Mouse (Mus musculus) neutrophil, adult 5-6 weeks (primary cell): ENCODE data around the gene Mdga1. TPM values are rescaled to one million over a fixed set of nuclear protein-coding genes. Genes with fewer than 3 reads are reported as not detected.

ENCODE experiments used
- ATAC-seq: fragments of 151-379, 151-347 bp; 2 replicates; pipeline ENCODE4 v1.8.0; 2017; ENCODE audit warnings: mild to moderate bottlenecking, moderate TSS enrichment; ENCODE audit not compliant: insufficient number of reproducible peaks, poor library complexity, low FRiP score, severe bottlenecking; ENCODE audit errors: extremely low read depth
- total RNA-seq: library from RNA; stranded (forward); fragments of 200-1000 nt; gene quantifications from 2 replicates; pipeline ENCODE4 v1.2.3, GENCODE M21; 2017

The Mdga1 gene
- total RNA-seq, 1 experiment from 2014 or later, result 0.58 TPM

DNA sequence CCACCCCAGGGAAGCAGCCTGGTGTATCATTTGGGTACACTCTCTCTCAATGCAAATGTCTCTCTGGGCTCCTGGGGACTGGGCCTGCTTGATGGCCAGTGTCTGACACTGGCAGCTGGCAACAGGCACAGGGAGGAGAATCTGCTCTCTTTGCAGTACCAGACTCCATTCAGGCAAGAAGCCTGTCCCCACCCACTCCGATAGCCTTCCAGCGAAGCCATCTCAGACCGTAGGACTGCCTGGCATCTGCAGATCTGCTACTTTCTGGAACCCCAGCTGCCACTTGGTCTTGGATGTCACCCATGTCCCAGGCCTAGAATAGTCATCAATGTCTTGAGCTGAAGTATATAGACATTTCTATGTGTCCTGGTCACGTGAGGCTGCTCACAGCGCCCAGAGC is 74.9 kb downstream of the Mdga1 start:
- ATAC-seq, result no peak

DNA sequence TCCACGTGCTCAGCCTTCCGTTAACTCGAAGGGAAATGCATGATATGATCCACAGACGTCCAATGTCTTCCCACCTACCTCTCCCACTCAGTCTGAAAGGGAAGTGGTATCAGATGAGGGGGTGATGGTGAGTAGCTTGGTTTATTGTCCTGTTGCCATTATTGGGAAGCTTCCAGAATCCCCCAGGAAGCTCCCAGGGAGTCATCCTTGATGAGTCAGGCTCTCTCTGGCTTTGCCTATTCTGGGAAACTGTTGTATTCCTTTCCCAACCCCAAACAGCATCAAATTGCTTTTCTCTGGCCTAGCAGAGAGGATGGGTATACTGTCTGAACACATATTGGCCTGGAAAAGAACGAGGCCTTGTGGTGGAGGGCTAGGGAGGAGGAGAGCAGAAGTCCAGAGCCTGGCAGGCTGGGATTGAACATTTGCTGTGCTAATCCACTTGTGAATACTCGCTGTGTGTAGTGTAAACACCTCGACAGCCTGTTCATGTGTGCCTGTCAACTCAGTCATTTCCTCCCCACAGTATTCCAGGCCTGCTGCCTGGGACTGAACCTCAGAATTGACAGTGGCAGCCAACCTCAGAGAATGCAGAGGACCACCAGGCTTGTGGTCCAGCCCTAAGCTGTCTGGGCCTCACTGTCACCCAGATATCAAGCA is 79.3 kb downstream of the Mdga1 start:
- no peak for ATAC-seq

DNA sequence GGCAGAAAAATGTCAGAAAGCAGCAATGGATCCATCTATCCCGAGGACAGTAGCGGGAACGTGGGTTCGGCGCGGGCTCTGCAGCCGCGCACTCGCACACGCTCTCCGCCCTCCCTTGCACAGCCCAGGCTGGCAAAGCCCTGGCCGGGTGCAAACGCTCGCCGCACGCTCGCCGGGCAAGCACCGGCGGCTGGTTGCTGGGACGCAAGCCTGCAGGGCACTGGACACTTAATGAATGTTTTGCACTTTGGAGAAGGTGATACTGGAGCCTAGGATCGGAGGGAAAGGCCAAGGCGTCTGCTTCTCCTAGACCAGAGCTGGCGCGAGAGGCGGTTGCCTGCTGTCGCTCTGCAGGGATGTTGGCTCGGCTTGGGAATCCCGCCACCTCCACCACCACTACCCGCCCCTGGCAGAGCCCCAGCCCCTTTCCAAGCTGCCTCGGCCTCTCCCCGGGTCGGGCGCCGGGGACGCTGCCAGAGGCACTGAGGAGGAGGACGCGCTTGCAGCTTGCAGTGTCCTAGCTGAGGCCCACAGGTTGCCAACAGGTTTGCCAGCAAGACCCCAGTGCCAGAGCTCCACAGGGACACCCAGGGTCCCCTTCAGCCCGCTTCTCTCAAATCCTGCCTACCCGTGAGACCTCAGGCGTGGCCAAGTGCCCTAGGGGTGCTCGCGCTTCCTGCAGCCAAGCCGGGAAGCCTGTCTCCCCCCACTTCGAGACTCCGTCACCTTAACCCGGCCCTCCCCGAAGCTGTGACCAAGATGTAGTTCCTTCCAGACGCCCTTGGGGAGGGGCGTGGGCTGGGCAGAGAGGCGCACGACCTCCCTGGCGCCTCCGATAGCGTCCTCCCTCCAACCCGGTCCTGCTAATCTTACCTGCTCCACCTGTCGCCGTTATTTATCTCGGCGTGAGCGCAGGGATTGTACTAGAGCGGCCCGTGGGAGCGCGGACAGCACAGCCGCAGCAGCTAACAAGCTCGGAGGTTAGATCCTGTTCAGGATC is 80.6 kb downstream of the Mdga1 start:
- no peak for ATAC-seq

DNA sequence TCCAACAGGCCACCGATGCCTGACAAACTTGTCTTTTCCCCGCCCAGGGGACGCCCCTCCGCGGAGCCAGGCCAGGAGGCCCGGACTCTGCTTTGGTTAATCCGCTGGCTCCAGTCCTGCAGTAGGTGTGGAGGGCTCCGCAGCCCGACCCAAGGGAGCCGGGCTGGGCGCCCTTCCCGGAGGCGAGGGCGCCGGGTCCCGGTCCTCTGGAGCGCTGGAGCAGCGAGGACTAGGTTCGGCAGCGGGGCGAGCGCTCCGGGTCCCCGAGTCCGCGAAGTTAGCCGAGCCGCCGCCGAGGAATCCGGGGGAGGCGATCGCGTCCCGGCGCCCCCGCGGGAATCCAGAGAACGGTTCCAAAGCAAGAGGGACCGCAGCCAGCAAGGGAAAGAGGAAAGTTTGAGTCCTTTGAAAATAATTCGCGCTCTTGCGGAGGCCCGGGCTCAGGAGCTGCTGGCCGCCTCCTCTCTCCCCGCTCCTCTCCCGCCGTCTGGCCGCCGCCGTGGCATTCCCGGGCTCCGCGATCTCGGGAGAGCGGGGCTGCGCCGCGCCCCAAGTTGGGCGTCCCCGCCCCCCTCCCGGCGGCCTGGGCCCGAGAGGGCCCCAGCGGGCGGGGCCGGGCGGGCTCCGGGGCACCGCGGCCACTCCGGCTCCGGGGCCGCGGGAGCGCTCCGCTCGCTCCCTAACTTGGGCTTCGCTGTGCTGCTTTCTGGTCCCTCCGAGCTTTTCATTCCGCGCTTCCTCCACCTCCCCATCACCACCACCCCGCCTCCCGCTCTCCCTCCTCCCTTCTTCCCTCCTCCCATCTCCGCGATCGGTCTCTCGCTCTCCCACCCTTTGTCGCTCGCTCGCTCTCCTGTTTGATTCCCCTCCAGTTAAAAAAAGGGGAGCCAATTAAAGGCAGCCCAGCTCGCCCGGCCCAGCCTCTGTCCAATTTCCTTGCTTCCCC is 81.7 kb downstream of the Mdga1 start:
- no peak for ATAC-seq

DNA sequence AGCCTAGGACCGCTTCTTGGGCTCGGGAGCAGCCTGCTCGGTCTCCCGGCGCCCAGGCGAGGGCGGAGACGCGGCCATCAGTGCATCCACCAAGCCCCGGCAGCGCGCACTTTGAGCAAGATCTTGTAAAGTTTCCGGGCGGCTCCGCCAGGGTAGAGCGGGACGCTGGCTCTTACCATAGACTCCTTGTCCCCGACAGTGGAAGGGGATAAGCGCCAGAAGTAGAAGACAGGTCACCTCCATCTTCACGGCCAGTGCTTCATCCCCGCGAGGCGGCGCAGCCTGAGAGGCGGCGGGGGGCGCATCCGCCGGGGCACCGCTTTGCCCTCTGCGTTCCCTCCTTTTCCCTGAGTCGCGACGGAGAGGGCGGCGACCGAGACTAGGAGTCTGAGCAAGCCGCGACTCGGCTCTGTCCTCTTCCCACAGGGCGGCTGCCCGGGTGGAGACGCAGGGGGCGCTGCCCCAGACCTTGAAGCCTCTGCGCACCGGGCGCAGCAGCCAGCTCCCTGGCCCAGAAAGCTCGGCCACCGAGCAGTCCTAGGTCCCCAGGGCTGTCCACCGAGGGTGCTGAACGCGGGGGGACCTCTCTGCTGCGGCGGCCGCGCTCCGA is 82.5 kb downstream of the Mdga1 start:
- no peak for ATAC-seq

DNA sequence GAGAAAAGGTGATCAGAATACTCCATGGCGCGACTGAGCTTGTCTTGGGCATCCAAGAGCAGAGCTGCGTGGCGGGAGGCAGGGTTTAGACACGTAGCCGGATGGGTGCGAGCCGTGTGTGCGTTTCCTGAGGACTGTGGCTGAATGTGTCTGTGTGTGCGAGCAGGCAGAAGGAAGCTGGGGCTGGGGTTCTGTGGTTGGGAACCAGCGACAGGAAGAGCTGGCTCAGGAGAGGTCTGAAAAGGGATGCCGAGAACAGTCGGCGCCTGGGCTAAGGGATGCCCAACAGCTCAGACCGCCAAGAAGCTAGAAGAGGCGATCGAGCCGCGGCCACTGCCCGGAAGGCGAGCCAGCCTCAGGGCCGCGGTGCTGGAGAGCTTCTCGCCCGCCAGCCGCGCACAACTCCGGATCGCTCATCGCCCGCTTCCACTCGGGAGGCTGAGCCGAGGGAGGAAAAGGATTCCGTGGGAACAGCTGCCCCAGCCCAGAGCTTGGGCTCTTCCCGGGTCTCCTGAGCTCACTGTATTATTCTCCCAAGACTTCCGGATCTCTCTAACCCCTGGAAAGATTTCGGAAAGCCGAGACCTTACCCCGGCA is 83.1 kb downstream of the Mdga1 start:
- ATAC-seq, result no peak

DNA sequence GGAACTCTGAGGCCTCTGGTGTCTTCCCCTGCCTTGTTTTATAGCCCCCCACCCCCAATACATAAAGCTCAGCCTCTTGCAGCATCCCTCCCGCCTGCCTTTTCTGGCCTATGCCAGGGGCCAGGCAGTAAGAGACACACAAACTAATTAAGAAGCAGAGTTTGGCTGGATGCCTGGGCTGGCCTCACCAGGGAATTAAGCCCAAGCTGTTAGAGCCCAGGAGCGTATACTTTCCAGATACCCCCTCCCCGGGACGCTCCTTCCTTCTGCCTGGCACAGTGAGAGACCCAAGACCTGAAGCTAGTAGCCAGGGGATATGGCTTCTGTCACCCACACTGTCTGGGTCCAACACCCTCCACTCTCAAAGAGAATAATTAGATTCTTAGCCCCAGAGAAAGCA is 83.8 kb downstream of the Mdga1 start:
- ATAC-seq, result no peak

DNA sequence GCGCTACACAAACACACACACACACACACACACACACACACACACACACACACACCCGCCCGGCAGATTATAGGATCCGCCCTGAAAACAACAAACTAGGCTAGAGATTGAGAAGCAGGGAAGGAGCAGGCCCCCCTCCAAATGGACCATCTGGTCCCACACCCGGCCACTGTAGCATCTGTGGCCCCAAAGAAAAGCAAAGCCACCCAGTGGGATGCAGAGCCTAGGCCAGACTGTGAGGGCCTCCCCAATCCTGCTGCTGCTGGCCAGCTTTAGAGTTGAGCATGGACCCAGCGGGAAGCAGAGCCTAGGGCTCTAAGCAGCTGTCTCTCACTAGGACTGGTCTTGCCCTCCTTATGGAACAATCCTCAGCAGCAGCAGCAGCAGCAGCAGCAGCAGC is 85.3 kb downstream of the Mdga1 start:
- no peak for ATAC-seq

DNA sequence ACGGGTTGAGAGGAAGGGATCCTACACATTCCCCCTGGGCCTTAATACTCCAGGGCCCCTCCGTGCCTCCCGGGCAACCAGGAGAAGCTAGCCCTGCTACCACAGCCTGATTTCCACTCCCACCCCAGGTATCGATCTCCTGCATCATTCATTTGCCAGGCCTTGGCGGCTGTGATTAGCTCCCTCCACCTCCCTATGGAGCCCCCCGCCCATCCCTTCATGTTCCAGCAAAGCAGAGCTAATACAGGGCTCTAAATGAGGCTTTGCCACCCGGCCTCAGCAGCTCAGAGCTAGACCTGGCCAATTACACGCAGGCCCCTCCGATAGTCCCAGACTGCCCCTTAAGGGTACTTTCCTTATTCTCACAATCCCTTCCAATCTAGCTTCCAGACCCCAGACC is 86.5 kb downstream of the Mdga1 start:
- no peak for ATAC-seq

DNA sequence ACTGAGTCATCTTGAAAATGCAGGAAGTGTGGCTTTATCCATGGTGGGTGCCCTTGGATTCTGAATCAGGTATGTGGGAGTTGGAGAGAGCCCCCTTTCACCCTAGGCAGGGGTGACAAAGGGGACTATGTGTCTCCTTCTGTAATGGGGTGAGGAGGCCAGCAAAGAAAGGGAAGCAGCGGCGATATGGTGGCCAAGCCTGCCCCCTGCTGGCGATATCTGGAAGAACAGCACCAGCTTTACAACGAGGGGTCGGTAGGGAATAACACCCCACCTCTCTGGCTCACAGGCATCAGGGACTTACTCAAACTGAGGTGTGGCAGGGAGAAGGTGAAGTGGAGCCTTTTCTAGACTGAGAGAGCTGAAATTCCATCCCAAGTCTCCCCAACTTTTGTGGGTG is 87.0 kb downstream of the Mdga1 start:
- peak; percentile 33; the same call in 1 of the 2 replicates for ATAC-seq

DNA sequence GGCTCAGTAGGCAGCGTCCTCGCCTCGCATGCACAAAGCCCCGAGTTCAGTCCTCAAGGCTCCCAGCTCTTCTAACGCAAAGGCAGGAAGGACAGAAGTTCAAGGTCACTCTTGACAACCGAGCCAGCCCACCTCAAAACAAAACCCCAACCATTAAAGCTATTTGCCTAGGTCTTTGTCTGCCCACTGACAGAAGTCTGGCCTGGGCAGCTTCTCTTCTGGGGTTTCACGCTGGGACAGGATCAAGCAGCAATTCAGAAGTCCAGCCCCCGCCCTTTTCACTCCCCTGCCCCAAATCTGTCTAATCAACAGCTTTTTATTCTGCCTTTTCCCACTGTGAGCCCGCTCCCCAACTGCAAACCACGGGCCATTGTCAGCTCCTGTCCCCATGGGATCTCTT is 89.6 kb downstream of the Mdga1 start:
- ATAC-seq, result no peak

DNA sequence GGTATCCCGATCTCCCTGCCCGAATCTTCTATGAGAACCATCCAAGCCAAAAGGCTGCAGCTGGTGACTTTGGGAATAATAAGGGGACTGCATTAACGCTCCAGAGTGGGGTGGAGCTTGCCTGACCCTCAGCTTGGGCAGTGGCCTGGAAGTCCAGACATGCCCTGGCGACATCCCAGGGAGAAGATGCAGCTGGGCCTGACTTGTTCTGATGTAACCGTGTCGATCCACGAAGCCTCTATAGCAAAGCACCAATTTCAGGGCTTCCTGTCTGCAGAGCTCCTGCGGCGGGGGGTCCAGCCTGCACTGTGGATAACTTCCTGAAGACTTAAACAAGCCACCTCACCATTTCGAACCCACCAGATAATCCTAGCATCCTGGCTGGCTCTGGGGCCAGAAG is 90.9 kb downstream of the Mdga1 start:
- ATAC-seq, result no peak

DNA sequence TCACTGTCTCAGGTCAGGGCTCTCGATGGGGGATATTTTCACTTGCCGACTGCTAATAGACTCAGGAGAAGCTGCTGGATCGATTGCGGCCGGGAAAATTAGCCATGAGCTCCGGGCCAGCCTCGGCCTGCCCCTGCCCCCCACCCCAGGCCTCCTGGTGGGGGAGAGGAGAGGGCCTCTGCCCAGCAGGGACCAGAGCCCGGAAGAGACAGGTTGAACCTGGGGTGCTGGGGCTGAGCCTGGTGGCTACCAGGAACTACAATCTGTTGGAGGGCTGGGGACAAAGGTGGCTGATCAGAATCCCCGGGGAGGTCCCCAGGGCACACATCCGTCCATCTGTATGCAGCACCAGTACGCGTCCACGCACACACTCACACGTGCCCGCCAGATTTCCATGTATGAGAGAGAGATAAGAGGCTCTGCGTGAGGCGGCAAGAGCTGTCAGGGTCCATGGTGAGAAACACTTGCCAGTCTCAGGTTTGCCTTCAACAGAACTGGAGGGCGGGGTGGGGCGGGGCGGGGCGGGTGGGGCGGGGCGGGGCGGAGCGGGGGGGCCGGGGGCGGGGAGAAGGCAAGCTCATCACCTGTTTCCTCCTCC is 95.7 kb downstream of the Mdga1 start:
- no peak for ATAC-seq

DNA sequence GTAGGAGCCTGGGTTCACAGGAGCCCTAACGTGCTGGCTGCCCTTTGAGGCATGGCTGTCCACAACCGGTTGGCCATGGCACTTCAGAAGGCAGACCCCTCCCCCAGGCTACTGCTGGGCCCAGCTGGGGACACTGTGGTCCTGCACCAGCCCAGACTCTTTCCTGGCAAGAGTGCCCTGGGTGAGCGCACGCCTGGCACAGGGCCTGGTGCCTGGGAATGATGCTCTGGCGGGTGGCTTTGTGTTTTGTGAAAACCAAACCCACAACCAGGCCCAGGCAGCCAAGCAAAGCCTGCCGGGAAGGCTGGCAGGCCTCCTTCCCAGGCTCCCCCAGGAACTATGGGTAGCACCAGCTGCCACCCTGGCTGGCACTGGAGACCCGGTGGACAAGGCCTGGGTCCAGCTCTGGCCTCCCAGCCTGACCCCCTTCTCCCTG is 96.3 kb downstream of the Mdga1 start:
- ATAC-seq, result no peak

DNA sequence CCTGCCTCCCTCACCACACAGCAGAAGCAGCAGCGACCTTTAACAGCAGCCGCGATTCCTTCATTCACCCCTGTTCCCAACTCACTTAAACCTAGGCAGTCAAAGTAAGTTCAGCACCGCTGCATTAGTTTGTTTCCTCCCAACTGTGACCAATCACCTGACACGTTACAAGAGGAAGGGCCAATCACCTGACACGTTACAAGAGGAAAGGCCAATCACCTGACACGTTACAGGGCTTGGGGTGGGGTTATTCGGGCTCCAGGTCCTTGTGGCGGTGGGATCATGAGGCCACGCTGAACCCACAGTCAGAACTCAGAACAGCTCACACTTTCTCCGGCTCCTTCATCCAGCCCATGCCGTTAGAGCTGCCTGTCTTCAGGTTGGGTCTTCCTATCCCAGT is 99.6 kb downstream of the Mdga1 start:
- no peak for ATAC-seq

DNA sequence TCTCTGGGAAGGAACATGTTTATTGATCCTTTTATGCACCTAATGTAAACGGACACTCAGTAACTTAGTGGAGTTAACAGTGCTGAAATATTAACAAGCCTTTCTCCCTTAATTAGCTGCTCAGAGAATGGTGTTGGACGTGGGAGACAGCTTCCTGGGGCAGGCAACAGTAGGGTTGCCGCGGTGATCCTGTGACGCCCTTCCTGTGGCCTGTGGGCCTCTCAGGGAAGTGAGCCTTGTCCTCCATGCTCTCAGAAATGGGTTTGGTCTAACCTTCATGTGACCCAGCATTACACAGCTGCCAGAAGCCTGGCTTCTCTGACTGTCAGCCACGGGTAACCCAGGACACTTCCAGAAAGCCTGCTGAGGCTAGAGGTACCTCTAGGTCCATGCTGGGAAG is 104.0 kb downstream of the Mdga1 start:
- no peak for ATAC-seq

DNA sequence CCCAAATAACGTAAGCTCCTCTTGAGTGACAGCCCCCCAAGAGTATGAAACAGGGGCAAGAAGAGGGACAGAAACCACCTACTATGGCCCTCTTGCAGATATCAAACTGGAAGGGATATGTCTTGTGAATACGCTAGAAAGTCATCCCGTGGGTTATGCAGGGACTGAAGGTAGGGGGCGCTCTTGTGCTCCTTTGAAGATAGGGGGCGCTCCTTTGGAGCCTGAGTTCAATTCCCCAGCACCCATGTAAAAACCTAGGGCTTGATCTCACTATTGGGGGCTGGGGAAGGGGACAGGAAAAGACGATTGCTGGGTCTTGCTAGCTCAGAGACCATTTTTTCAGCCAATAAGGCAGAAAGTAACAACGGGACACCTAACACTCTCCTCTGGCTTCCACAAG is 105.4 kb downstream of the Mdga1 start:
- ATAC-seq, result no peak

DNA sequence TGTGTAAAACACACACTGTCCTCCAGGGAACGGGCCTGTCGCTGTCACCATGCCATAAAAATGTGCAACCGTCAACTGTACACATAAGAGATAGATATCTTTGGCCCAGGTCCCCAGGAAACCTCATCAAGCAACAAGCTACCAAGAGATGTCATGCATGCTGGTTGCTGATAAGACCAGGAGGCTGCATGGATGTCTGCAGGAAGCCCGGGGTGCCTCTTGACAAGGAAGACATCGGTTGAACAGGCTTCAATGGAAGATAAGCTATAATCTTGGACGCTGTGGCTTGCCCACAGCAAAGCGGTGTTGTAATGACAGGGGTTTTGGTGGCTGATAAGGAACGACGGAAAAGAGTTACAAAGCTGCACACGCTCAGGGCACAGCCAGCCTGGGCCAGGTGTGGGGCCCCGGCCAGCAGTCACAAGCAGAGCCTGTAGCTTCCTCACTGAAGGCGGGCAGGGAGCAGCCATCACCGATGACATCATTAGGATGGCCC is 110.1 kb downstream of the Mdga1 start:
- no peak for ATAC-seq
